Mouse (Mus musculus): Measurements from ENCODE around the gene Rbm4.

Gene Rbm4

GRCm38 (mm10) chr19:4741482-4741881, 52.2 kb downstream of the Rbm4 start:
- DNase-seq (ENCODE audit: low read depth, low spot score): no peak

GRCm38 (mm10) chr19:4739762-4740161, 53.9 kb downstream of the Rbm4 start:
- no peak for DNase-seq (ENCODE audit: low read depth, low spot score)

GRCm38 (mm10) chr19:4739053-4739452, 54.6 kb downstream of the Rbm4 start:
- no peak for DNase-seq (ENCODE audit: low read depth, low spot score)

- DNase-seq (ENCODE audit: low read depth, low spot score): no peak
Observed at GRCm38 (mm10) chr19:4737866-4738265, 55.8 kb downstream of the Rbm4 start.

All from CD4-positive helper T cell, adult 2 months (primary cell).